Mouse (Mus musculus) heart, postnatal 0 days (tissue): ENCODE measurements at regions not wholly inside any gene's neighbourhood (a gene's known extent, or its start where the extent isn't known, plus 50 kb on each side); places are given as distances from the start of the nearest gene placed in this dataset.

ENCODE experiments used
- CTCF ChIP-seq: IDR thresholded peaks from 2 replicates; pipeline ENCODE4 v1.5.1; 2016; ENCODE audit warnings: antibody characterized with exemption, control low read depth, low read depth
- EP300 ChIP-seq: IDR thresholded peaks from 2 replicates; pipeline ENCODE4 v1.6.1; 2016; ENCODE audit warnings: antibody characterized with exemption, low read depth

- TF ChIP-seq EP300 (no peak), CTCF (no peak)
Observed at GRCm38 (mm10) chr8:127939986-127940359, 418.4 kb upstream of the Nrp1 start.
